Mouse (Mus musculus): ENCODE data around the gene Pik3ca. TPM values are rescaled to one million over a fixed set of nuclear protein-coding genes. Genes with fewer than 3 reads are reported as not detected.
A peak's percentile ranks its signal among the peaks of the same experiment; 100 is the strongest.

Gene Pik3ca
- polyA plus RNA-seq, 1 experiment, result 2.1 TPM

DNA sequence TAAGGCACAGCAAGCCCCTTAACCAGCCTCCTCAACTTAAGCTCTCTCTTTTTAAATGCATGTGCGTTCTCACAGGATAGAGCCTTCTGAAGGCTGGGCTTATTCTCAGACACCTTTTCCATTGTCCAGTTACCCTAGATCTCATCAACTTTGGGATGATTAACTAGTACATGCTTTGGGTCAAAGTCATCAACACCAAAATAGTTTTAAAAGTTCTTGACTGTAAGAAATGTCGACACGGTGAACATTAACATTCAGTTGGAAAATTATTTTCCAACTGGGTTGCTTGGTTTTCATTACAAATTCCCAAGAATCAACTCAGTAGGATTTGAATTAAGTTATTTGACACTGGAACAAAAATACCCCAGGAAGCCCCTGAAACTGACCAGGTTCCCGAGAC lies 4.6 kb upstream of the Pik3ca start:
- no peaks in the 10 kb centered on the region for H3K27me3 ChIP-seq (ENCODE audit: control insufficient read depth, insufficient read depth, low read length)
- TF ChIP-seq CTCF (IDR thresholded peaks at IDR 0.05; ENCODE audit: extremely low read depth, insufficient read length, insufficient replicate concordance, low read depth, low read length), result no peak
- no peak for TF ChIP-seq POLR2A (IDR thresholded peaks at IDR 0.05; ENCODE audit: low read depth, low read length)
- H3K27ac ChIP-seq (ENCODE audit: insufficient read depth, low read depth, low read length), result no peak overlapping the region
- H3K36me3 ChIP-seq (ENCODE audit: control insufficient read depth, insufficient read depth, low read length), result no peaks in the 10 kb centered on the region
- H3K4me1 ChIP-seq (ENCODE audit: control insufficient read depth, insufficient read depth, insufficient read length, low read length), result no peaks in the 10 kb centered on the region
- WGBS, result 91% methylated on average over 4 of the region's 4 CpGs
- H3K4me3 ChIP-seq (ENCODE audit: low read depth, low read length), result no peak overlapping the region

- Histone ChIP-seq H3K4me3 (ENCODE audit: low read depth, low read length) (no peak overlapping the region), H3K27me3 (ENCODE audit: control insufficient read depth, insufficient read depth, low read length) (no peaks in the 10 kb centered on the region), H3K4me1 (ENCODE audit: control insufficient read depth, insufficient read depth, insufficient read length, low read length) (no peaks in the 10 kb centered on the region), H3K27ac (ENCODE audit: insufficient read depth, low read depth, low read length) (no peak overlapping the region), H3K36me3 (ENCODE audit: control insufficient read depth, insufficient read depth, low read length) (no peaks in the 10 kb centered on the region)
- no peak for TF ChIP-seq CTCF (IDR thresholded peaks at IDR 0.05; ENCODE audit: extremely low read depth, insufficient read length, insufficient replicate concordance, low read depth, low read length)
- no peak for TF ChIP-seq POLR2A (IDR thresholded peaks at IDR 0.05; ENCODE audit: low read depth, low read length)
- 81% methylated on average over 8 of the region's 8 CpGs for WGBS
Measured at GRCm38 (mm10) chr3:32393986-32394385, 3.5 kb upstream of the Pik3ca start.

- Histone ChIP-seq H3K27me3 (ENCODE audit: control insufficient read depth, insufficient read depth, low read length) (no peaks in the 10 kb centered on the region), H3K4me1 (ENCODE audit: control insufficient read depth, insufficient read depth, insufficient read length, low read length) (peaks cover 9% of the 10 kb centered on the region), H3K4me3 (ENCODE audit: low read depth, low read length) (peak overlapping the region; percentile 87), H3K36me3 (ENCODE audit: control insufficient read depth, insufficient read depth, low read length) (no peaks in the 10 kb centered on the region), H3K27ac (ENCODE audit: insufficient read depth, low read depth, low read length) (peak overlapping the region; percentile 91)
- 10% methylated on average over 24 of the region's 24 CpGs for WGBS
- TF ChIP-seq CTCF (IDR thresholded peaks at IDR 0.05; ENCODE audit: extremely low read depth, insufficient read length, insufficient replicate concordance, low read depth, low read length) (no peak), POLR2A (IDR thresholded peaks at IDR 0.05; ENCODE audit: low read depth, low read length) (no peak)
Measured at GRCm38 (mm10) chr3:32395771-32396551, 1.5 kb upstream of the Pik3ca start.

GRCm38 (mm10) chr3:32396794-32397460 lies 544 bp upstream of the Pik3ca start:
- peak overlapping the region; percentile 87 for H3K4me3 ChIP-seq (ENCODE audit: low read depth, low read length)
- under 1% methylated on average over 68 of the region's 77 CpGs for WGBS
- peaks cover 9% of the 10 kb centered on the region for H3K4me1 ChIP-seq (ENCODE audit: control insufficient read depth, insufficient read depth, insufficient read length, low read length)
- H3K36me3 ChIP-seq (ENCODE audit: control insufficient read depth, insufficient read depth, low read length), result no peaks in the 10 kb centered on the region
- H3K27ac ChIP-seq (ENCODE audit: insufficient read depth, low read depth, low read length), result peak overlapping the region; percentile 91
- TF ChIP-seq CTCF (IDR thresholded peaks at IDR 0.05; ENCODE audit: extremely low read depth, insufficient read length, insufficient replicate concordance, low read depth, low read length), result no peak
- TF ChIP-seq POLR2A (IDR thresholded peaks at IDR 0.05; ENCODE audit: low read depth, low read length), result peak; percentile 96
- H3K27me3 ChIP-seq (ENCODE audit: control insufficient read depth, insufficient read depth, low read length), result no peaks in the 10 kb centered on the region

GRCm38 (mm10) chr3:32398175-32398538 lies 686 bp downstream of the Pik3ca start:
- TF ChIP-seq CTCF (IDR thresholded peaks at IDR 0.05; ENCODE audit: extremely low read depth, insufficient read length, insufficient replicate concordance, low read depth, low read length), result no peak
- no peak for TF ChIP-seq POLR2A (IDR thresholded peaks at IDR 0.05; ENCODE audit: low read depth, low read length)
- no peak overlapping the region for H3K4me3 ChIP-seq (ENCODE audit: low read depth, low read length)
- H3K27me3 ChIP-seq (ENCODE audit: control insufficient read depth, insufficient read depth, low read length), result no peaks in the 10 kb centered on the region
- H3K27ac ChIP-seq (ENCODE audit: insufficient read depth, low read depth, low read length), result no peak overlapping the region; the same call in 1 of the 2 replicates
- H3K4me1 ChIP-seq (ENCODE audit: control insufficient read depth, insufficient read depth, insufficient read length, low read length), result peaks cover 9% of the 10 kb centered on the region
- no peaks in the 10 kb centered on the region for H3K36me3 ChIP-seq (ENCODE audit: control insufficient read depth, insufficient read depth, low read length)
- WGBS, result under 1% methylated on average over 7 of the region's 7 CpGs

- Histone ChIP-seq H3K4me1 (ENCODE audit: control insufficient read depth, insufficient read depth, insufficient read length, low read length) (peaks cover 11% of the 10 kb centered on the region), H3K4me3 (ENCODE audit: low read depth, low read length) (no peak overlapping the region), H3K27ac (ENCODE audit: insufficient read depth, low read depth, low read length) (no peak overlapping the region), H3K36me3 (ENCODE audit: control insufficient read depth, insufficient read depth, low read length) (no peaks in the 10 kb centered on the region), H3K27me3 (ENCODE audit: control insufficient read depth, insufficient read depth, low read length) (no peaks in the 10 kb centered on the region)
- 27% methylated on average over 4 of the region's 4 CpGs for WGBS
- TF ChIP-seq POLR2A (IDR thresholded peaks at IDR 0.05; ENCODE audit: low read depth, low read length), result no peak
- no peak for TF ChIP-seq CTCF (IDR thresholded peaks at IDR 0.05; ENCODE audit: extremely low read depth, insufficient read length, insufficient replicate concordance, low read depth, low read length)
Measured at GRCm38 (mm10) chr3:32398623-32399022, 1.2 kb downstream of the Pik3ca start.

GRCm38 (mm10) chr3:32399381-32399780 lies 1.9 kb downstream of the Pik3ca start:
- H3K4me1 ChIP-seq (ENCODE audit: control insufficient read depth, insufficient read depth, insufficient read length, low read length), result peaks cover 13% of the 10 kb centered on the region
- no peaks in the 10 kb centered on the region for H3K27me3 ChIP-seq (ENCODE audit: control insufficient read depth, insufficient read depth, low read length)
- no peak overlapping the region for H3K27ac ChIP-seq (ENCODE audit: insufficient read depth, low read depth, low read length)
- no peaks in the 10 kb centered on the region for H3K36me3 ChIP-seq (ENCODE audit: control insufficient read depth, insufficient read depth, low read length)
- H3K4me3 ChIP-seq (ENCODE audit: low read depth, low read length), result no peak overlapping the region
- no peak for TF ChIP-seq POLR2A (IDR thresholded peaks at IDR 0.05; ENCODE audit: low read depth, low read length)
- no peak for TF ChIP-seq CTCF (IDR thresholded peaks at IDR 0.05; ENCODE audit: extremely low read depth, insufficient read length, insufficient replicate concordance, low read depth, low read length)
- WGBS, result 26% methylated on average over 4 of the region's 4 CpGs
